Mouse (Mus musculus): ENCODE measurements around the gene Plscr4. TPM values are rescaled to one million over a fixed set of nuclear protein-coding genes. Genes with fewer than 3 reads are reported as not detected.
A peak's percentile ranks its signal among the peaks of the same experiment; 100 is the strongest.

Plscr4 gene
- not detected in 2 replicates for polyA plus RNA-seq (2012)

GRCm38 (mm10) chr9:92457261-92458058 lies at the start of gene Plscr4:
Gene Plscr4 (plus strand): TSS chr9:92457373.
- no peaks in the 10 kb centered on the region for H3K36me3 ChIP-seq (ENCODE audit: control insufficient read depth)
- H3K4me1 ChIP-seq (ENCODE audit: control insufficient read depth): peaks cover 7% of the 10 kb centered on the region
- no peak for TF ChIP-seq GATA1 (IDR thresholded peaks at IDR 0.05; ENCODE audit: low read length)
- no peak for TF ChIP-seq TAL1 (IDR thresholded peaks at IDR 0.05; ENCODE audit: low read length)
- no peaks in the 10 kb centered on the region for H3K27me3 ChIP-seq (ENCODE audit: control insufficient read depth)
- peaks cover 2% of the 10 kb centered on the region; the same call in 1 of the 2 replicates for H3K9me3 ChIP-seq (ENCODE audit: control insufficient read depth, low read length)
- peak within 1 kb of the TSS; percentile 62 for H3K4me3 ChIP-seq (replicated peaks)

GRCm38 (mm10) chr9:92410225-92410624 lies 46.9 kb upstream of the Plscr4 start:
- Histone ChIP-seq H3K27me3 (ENCODE audit: control insufficient read depth) (no peaks in the 10 kb centered on the region), H3K36me3 (ENCODE audit: control insufficient read depth) (no peaks in the 10 kb centered on the region), H3K4me3 (replicated peaks) (no peak overlapping the region), H3K4me1 (ENCODE audit: control insufficient read depth) (no peaks in the 10 kb centered on the region), H3K9me3 (ENCODE audit: control insufficient read depth, low read length) (no peaks in the 10 kb centered on the region)
- no peak for TF ChIP-seq TAL1 (IDR thresholded peaks at IDR 0.05; ENCODE audit: low read length)
- TF ChIP-seq GATA1 (IDR thresholded peaks at IDR 0.05; ENCODE audit: low read length): no peak

DNA sequence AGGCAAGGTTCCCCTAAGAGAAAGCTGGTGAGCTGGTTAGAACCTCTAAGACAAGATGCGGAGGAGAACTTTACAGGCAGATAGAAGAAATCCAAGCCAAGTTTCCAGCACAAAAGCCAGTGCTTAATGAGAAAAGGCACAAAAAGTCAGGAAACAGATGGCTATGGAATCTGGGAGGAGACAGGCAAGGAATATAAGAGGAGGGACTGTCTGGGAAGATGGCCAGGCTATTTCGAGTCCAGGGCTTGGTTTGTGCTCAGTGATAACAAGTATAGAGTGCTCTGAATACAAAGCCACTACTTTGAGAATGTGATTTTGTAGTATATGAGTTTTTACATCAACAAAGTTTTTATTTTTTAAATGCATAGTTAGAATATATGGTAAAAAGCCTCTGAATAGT lies 45.1 kb upstream of the Plscr4 start:
- Histone ChIP-seq H3K4me3 (replicated peaks) (no peak overlapping the region), H3K9me3 (ENCODE audit: control insufficient read depth, low read length) (no peaks in the 10 kb centered on the region)

GRCm38 (mm10) chr9:92413684-92414083 lies 43.5 kb upstream of the Plscr4 start:
- no peaks in the 10 kb centered on the region for H3K4me1 ChIP-seq (ENCODE audit: control insufficient read depth)
- TF ChIP-seq GATA1 (IDR thresholded peaks at IDR 0.05; ENCODE audit: low read length): no peak
- TF ChIP-seq TAL1 (IDR thresholded peaks at IDR 0.05; ENCODE audit: low read length): no peak
- H3K27me3 ChIP-seq (ENCODE audit: control insufficient read depth): no peaks in the 10 kb centered on the region
- H3K4me3 ChIP-seq (replicated peaks): no peak overlapping the region
- no peaks in the 10 kb centered on the region for H3K9me3 ChIP-seq (ENCODE audit: control insufficient read depth, low read length)
- H3K36me3 ChIP-seq (ENCODE audit: control insufficient read depth): no peaks in the 10 kb centered on the region

More for the DNA sequence above, 45.1 kb upstream of the Plscr4 start:
- Histone ChIP-seq H3K27me3 (ENCODE audit: control insufficient read depth) (no peaks in the 10 kb centered on the region), H3K36me3 (ENCODE audit: control insufficient read depth) (no peaks in the 10 kb centered on the region), H3K4me1 (ENCODE audit: control insufficient read depth) (no peaks in the 10 kb centered on the region)
- TF ChIP-seq GATA1 (IDR thresholded peaks at IDR 0.05; ENCODE audit: low read length) (no peak), TAL1 (IDR thresholded peaks at IDR 0.05; ENCODE audit: low read length) (no peak)

- Histone ChIP-seq H3K9me3 (ENCODE audit: control insufficient read depth, low read length) (no peaks in the 10 kb centered on the region), H3K4me3 (replicated peaks) (no peak overlapping the region), H3K27me3 (ENCODE audit: control insufficient read depth) (no peaks in the 10 kb centered on the region), H3K4me1 (ENCODE audit: control insufficient read depth) (no peaks in the 10 kb centered on the region), H3K36me3 (ENCODE audit: control insufficient read depth) (no peaks in the 10 kb centered on the region)
- TF ChIP-seq TAL1 (IDR thresholded peaks at IDR 0.05; ENCODE audit: low read length): no peak
- no peak for TF ChIP-seq GATA1 (IDR thresholded peaks at IDR 0.05; ENCODE audit: low read length)
These were observed 19.4 kb upstream of the Plscr4 start for GRCm38 (mm10) chr9:92437781-92438180.

DNA sequence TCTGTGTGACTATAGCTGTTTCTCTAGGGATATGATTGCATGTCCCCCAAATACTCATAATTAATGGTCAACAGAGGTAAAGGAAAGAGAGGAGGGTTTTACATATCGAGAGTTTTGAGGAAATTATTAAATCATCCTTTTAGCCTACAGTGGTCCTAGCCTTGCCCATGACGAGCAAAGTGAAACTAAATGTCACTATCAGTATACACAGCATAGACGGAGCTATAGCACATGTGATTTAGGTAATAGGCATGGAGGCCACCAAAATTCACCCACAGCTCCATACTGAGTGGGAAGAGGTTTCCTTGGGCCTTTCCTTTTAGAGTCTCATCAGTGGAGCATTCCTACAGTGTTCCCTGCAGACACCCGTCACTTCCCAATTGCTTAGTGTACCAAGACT lies 15.7 kb upstream of the Plscr4 start:
- H3K36me3 ChIP-seq (ENCODE audit: control insufficient read depth): no peaks in the 10 kb centered on the region
- no peaks in the 10 kb centered on the region for H3K27me3 ChIP-seq (ENCODE audit: control insufficient read depth)
- no peaks in the 10 kb centered on the region for H3K9me3 ChIP-seq (ENCODE audit: control insufficient read depth, low read length)
- H3K4me3 ChIP-seq (replicated peaks): no peak overlapping the region
- TF ChIP-seq GATA1 (IDR thresholded peaks at IDR 0.05; ENCODE audit: low read length): no peak
- no peak for TF ChIP-seq TAL1 (IDR thresholded peaks at IDR 0.05; ENCODE audit: low read length)
- H3K4me1 ChIP-seq (ENCODE audit: control insufficient read depth): no peaks in the 10 kb centered on the region

- H3K4me1 ChIP-seq (ENCODE audit: control insufficient read depth): no peaks in the 10 kb centered on the region
- TF ChIP-seq TAL1 (IDR thresholded peaks at IDR 0.05; ENCODE audit: low read length): no peak
- no peak for TF ChIP-seq GATA1 (IDR thresholded peaks at IDR 0.05; ENCODE audit: low read length)
- no peaks in the 10 kb centered on the region for H3K27me3 ChIP-seq (ENCODE audit: control insufficient read depth)
- no peaks in the 10 kb centered on the region for H3K9me3 ChIP-seq (ENCODE audit: control insufficient read depth, low read length)
- H3K4me3 ChIP-seq (replicated peaks): no peak overlapping the region
- no peaks in the 10 kb centered on the region for H3K36me3 ChIP-seq (ENCODE audit: control insufficient read depth)
These were observed 12.6 kb upstream of the Plscr4 start for GRCm38 (mm10) chr9:92444536-92444935.

DNA sequence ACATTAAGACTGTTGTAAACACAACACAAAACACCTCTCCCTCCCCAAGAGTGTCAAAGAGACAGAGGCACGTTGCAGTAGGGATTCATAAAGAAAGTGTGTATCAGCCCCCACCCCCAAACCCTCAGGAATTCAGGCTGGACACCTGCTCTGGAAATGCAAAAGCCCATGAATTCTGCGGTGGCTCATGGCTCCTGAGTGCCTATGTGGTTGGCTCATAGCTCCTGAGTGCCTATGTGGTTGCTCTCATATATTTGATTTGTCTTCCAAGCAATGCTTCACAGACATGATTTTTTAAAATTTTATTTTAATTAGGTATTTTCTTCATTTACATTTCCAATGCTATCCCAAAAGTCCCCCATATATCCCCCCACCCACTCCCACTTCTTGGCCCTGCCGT lies 568 bp upstream of the Plscr4 start:
- no peak for TF ChIP-seq GATA1 (IDR thresholded peaks at IDR 0.05; ENCODE audit: low read length)
- TF ChIP-seq TAL1 (IDR thresholded peaks at IDR 0.05; ENCODE audit: low read length): no peak
- no peaks in the 10 kb centered on the region for H3K36me3 ChIP-seq (ENCODE audit: control insufficient read depth)
- H3K4me3 ChIP-seq (replicated peaks): no peak overlapping the region
- H3K27me3 ChIP-seq (ENCODE audit: control insufficient read depth): no peaks in the 10 kb centered on the region
- peaks cover 7% of the 10 kb centered on the region for H3K4me1 ChIP-seq (ENCODE audit: control insufficient read depth)
- H3K9me3 ChIP-seq (ENCODE audit: control insufficient read depth, low read length): peaks cover 2% of the 10 kb centered on the region; the same call in 1 of the 2 replicates

DNA sequence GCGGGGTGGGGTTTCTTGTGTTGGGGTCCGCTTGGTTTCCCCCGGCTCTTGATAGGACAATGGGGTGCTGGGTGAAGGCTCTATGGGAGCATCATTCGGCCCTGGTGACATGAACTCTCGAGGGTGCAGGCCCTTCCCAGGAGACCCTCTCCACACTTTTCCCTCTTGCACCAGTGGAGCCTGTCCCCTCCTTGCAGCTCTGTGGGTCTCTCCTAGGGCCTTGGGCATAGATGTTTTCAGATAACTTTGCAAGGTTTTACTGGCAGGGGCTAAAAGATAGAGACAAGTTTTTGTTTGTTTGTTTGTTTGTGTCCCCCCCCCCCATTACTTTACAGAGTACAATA lies 858 bp downstream of the Plscr4 start:
- H3K4me3 ChIP-seq (replicated peaks): peak overlapping the region; percentile 62
- H3K4me1 ChIP-seq (ENCODE audit: control insufficient read depth): peaks cover 7% of the 10 kb centered on the region
- H3K27me3 ChIP-seq (ENCODE audit: control insufficient read depth): no peaks in the 10 kb centered on the region
- H3K9me3 ChIP-seq (ENCODE audit: control insufficient read depth, low read length): no peaks in the 10 kb centered on the region; the same call in 1 of the 2 replicates
- H3K36me3 ChIP-seq (ENCODE audit: control insufficient read depth): no peaks in the 10 kb centered on the region
- no peak for TF ChIP-seq GATA1 (IDR thresholded peaks at IDR 0.05; ENCODE audit: low read length)
- TF ChIP-seq TAL1 (IDR thresholded peaks at IDR 0.05; ENCODE audit: low read length): no peak

Measured in erythroblast, embryonic 14.5 days (primary cell).